Mouse (Mus musculus) lung, embryonic 14.5 days (tissue): Measurements from ENCODE around the gene 4930556J24Rik. TPM values are rescaled to one million over a fixed set of nuclear protein-coding genes. Genes with fewer than 3 reads are reported as not detected.

ENCODE experiments used
- ATAC-seq: fragments of 200-750 bp; cut with Nextera tagmentation; 2 replicates; pipeline ENCODE4 v1.8.0; 2017; ENCODE audit warnings: mild to moderate bottlenecking, moderate TSS enrichment, moderate library complexity; ENCODE audit not compliant: insufficient read depth
- DNase-seq: peaks from one replicate; pipeline ENCODE4 v3.0.0-alpha.2; 2015
- H3K27ac ChIP-seq: fragments of 300-500 bp; sonication (generic); 2 replicates; pipeline ENCODE4 v1.5.1; 2014; ENCODE audit warnings: low read depth, mild to moderate bottlenecking, moderate library complexity
- H3K27me3 ChIP-seq: fragments of 300-500 bp; sonication (generic); 2 replicates; pipeline ENCODE4 v1.6.1; 2014; ENCODE audit warnings: low read length, control low read depth; ENCODE audit not compliant: insufficient read depth
- H3K36me3 ChIP-seq: fragments of 300-500 bp; sonication (generic); 2 replicates; pipeline ENCODE4 v1.6.1; 2014; ENCODE audit warnings: control low read depth; ENCODE audit not compliant: insufficient read depth
- H3K4me1 ChIP-seq: fragments of 300-500 bp; sonication (generic); 2 replicates; pipeline ENCODE4 v1.6.1; 2014; ENCODE audit warnings: antibody characterized with exemption, control low read depth; ENCODE audit not compliant: insufficient read depth
- H3K4me2 ChIP-seq: fragments of 300-500 bp; sonication (generic); 2 replicates; pipeline ENCODE4 v1.6.1; 2014; ENCODE audit warnings: mild to moderate bottlenecking
- H3K4me3 ChIP-seq: fragments of 300-500 bp; sonication (generic); 2 replicates; pipeline ENCODE4 v1.5.1; 2014; ENCODE audit warnings: low read depth, low read length
- H3K9ac ChIP-seq: fragments of 300-500 bp; sonication (generic); 2 replicates; pipeline ENCODE4 v1.6.1; 2014
- H3K9me3 ChIP-seq: fragments of 300-500 bp; sonication (generic); 2 replicates; pipeline ENCODE4 v1.6.1; 2016; ENCODE audit warnings: low read depth, low read length, control low read depth
- CTCF ChIP-seq: IDR thresholded peaks from 2 replicates; pipeline ENCODE4 v1.5.1; 2016; ENCODE audit warnings: antibody characterized with exemption, low read depth
- WGBS: fragments of 180-500 bp; shearing (Covaris S2); extraction: QIAGEN DNeasy Blood & Tissue Kit; methylation state at CpG from one replicate; pipeline ENCODE4 v1.1.7; 2014; 5-methylcytosine and 5-hydroxymethylcytosine counted together
- polyA plus RNA-seq: library from polyadenylated mRNA; unstranded; fragments of >200 nt; fragmentation: Nextera tagmentation; extraction: Ambion mirVana; gene quantifications from 2 replicates; pipeline ENCODE4 v1.2.1, GENCODE M21; 2014

4930556J24Rik gene
- polyA plus RNA-seq, 1 experiment from 2014 or later: 0.16 TPM

DNA sequence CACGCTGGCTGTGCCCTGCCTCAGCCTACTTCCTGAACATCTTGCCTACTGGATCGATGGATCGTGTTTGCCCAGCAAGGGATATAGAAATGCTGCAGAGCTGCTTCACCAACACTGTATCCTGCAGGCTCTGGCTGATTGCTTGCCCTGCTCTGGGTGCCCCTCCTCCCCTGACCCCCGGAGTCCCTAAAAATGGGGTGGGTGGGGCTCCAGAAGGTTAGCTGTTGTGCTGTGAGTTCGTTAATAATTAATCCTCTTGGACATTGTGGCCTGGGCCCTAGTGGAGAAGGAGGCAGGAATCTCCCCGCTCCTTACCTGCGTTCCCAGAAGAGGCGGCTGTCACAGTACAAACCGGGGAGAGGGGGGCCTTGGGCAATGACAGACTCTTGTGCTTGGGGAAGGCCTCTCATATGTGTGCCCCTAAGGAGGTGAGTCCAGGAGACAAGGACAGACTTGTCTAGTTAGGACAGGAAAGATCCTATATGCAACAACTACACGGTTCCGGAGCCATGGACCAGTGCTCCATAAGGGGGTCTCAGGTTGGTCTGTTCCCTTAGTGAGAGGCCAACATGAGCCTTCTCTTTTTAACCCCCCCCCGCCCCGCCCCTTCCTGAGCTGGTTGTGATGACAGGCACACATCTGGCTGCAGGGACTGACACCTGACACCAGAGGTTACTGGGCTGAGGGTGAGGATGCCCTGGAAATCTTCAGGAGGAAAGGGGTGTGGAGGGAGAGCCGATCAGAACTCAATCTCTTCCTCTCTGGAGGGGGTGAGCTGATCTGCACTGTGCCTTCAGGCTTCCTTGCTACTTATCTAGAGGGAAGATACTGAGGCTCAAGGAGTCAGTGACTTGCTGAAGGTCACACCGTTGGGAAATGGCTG lies 7.5 kb upstream of the 4930556J24Rik start:
- H3K9me3 ChIP-seq: no peaks in the 10 kb centered on the region
- H3K4me3 ChIP-seq: peak overlapping the region; percentile 40
- H3K4me1 ChIP-seq: no peaks in the 10 kb centered on the region
- H3K4me2 ChIP-seq: peak overlapping the region; percentile 60
- 7% methylated on average over 15 of the region's 15 CpGs for WGBS
- H3K9ac ChIP-seq: peak overlapping the region; percentile 36
- TF ChIP-seq CTCF: no peak
- DNase-seq: peak; percentile 35
- peak overlapping the region; percentile 6; the same call in 1 of the 2 replicates for H3K27ac ChIP-seq
- peak; percentile 63 for ATAC-seq
- peaks cover 18% of the 10 kb centered on the region for H3K36me3 ChIP-seq
- peaks cover 22% of the 10 kb centered on the region for H3K27me3 ChIP-seq

DNA sequence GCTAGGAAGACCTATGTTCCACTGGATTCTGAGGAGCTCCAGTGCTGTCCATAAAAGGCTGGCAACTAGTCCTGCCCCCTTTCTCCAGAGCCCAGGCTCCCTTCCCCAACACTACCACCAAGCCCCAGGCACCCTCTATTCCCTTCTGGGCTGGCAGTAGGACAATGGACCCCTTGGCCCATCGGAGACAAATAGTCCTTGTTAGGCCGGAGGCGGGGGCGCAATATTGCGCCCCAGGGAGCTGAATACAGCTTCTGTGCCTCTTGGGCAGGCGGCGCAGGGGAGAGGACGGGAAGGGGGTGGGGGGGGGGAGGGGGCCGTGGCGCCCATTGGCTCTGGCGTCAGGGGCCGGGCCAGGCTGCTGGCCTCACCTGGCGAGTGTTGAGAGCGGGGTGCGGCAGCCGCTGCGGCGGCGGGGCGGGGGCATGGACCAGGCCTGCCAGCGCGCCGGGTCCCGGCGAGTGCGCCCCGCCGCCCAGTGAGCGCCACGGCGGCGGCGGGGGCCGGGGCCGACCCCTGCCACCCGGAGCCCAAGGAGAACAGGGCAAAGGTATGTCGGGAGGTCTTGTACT lies 6.8 kb upstream of the 4930556J24Rik start, which contains the start of gene Gal3st1:
Gal3st1 (plus strand) TSS at position 346 of the 572 bp plus-strand sequence.
- Histone ChIP-seq H3K27ac (peak within 1 kb of the TSS; percentile 6; the same call in 1 of the 2 replicates), H3K36me3 (peaks cover 26% of the 10 kb centered on the region), H3K4me3 (peak within 1 kb of the TSS; percentile 40), H3K9ac (peak within 1 kb of the TSS; percentile 36), H3K27me3 (peaks cover 22% of the 10 kb centered on the region), H3K4me2 (peak within 1 kb of the TSS; percentile 60), H3K4me1 (no peaks in the 10 kb centered on the region), H3K9me3 (no peaks in the 10 kb centered on the region)
- WGBS: under 1% methylated on average over 36 of the region's 37 CpGs
- peak; percentile 72 for ATAC-seq
- no peak for TF ChIP-seq CTCF
- peak; percentile 50 for DNase-seq

- ATAC-seq: no peak
- H3K9me3 ChIP-seq: no peaks in the 10 kb centered on the region
- H3K4me3 ChIP-seq: no peak overlapping the region
- DNase-seq: no peak
- no peaks in the 10 kb centered on the region for H3K4me1 ChIP-seq
- peaks cover 34% of the 10 kb centered on the region for H3K36me3 ChIP-seq
- H3K4me2 ChIP-seq: peak overlapping the region; percentile 60; the same call in 1 of the 2 replicates
- no peak overlapping the region for H3K27ac ChIP-seq
- TF ChIP-seq CTCF: no peak
- WGBS: 63% methylated on average over 7 of the region's 7 CpGs
- H3K27me3 ChIP-seq: peaks cover 22% of the 10 kb centered on the region
- H3K9ac ChIP-seq: no peak overlapping the region
Observed at GRCm38 (mm10) chr11:3982275-3983209, 6.0 kb upstream of the 4930556J24Rik start.

DNA sequence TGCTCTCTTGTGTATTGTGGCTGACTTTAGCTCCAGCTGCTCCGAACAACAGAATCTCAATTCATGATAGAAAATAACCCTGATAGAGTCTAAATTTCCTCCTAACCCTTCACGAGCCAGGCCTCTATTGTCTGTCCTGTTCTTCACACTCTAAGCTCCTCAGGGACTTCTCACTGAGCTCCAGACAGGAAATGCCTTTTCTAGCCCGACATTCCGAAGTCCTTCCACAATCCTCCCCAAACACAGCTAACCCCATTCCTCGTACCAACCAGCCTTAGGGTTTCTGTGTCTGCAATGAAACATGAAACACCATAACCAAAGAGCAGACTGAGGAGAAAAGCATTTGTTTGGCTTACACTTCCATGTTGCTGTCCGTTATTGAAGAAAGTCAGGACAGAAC lies 5.0 kb upstream of the 4930556J24Rik start:
- no peak overlapping the region for H3K4me2 ChIP-seq
- H3K9me3 ChIP-seq: no peaks in the 10 kb centered on the region
- ATAC-seq (no peak), DNase-seq (no peak)
- TF ChIP-seq CTCF: no peak
- peaks cover 44% of the 10 kb centered on the region for H3K36me3 ChIP-seq
- H3K4me3 ChIP-seq: no peak overlapping the region
- H3K27ac ChIP-seq: 0 out of 2 replicates have a peak overlapping the region, but pooled peaks have one; percentile 12
- 61% methylated on average over 6 of the region's 6 CpGs for WGBS
- H3K9ac ChIP-seq: no peak overlapping the region
- no peaks in the 10 kb centered on the region for H3K4me1 ChIP-seq
- peaks cover 22% of the 10 kb centered on the region for H3K27me3 ChIP-seq

- 91% methylated on average over 5 of the region's 5 CpGs for WGBS
- Histone ChIP-seq H3K4me2 (no peak overlapping the region), H3K4me3 (no peak overlapping the region), H3K27me3 (peaks cover 10% of the 10 kb centered on the region), H3K9me3 (no peaks in the 10 kb centered on the region), H3K4me1 (no peaks in the 10 kb centered on the region), H3K36me3 (peaks cover 75% of the 10 kb centered on the region), H3K27ac (no peak overlapping the region), H3K9ac (no peak overlapping the region)
- TF ChIP-seq CTCF: no peak
- DNase-seq (no peak), ATAC-seq (no peak)
Observed at GRCm38 (mm10) chr11:3978421-3978820, 1.8 kb upstream of the 4930556J24Rik start.

GRCm38 (mm10) chr11:3974311-3974710 lies 2.3 kb downstream of the 4930556J24Rik start:
- Histone ChIP-seq H3K4me1 (no peaks in the 10 kb centered on the region), H3K27me3 (no peaks in the 10 kb centered on the region), H3K9me3 (no peaks in the 10 kb centered on the region), H3K9ac (no peak overlapping the region), H3K27ac (no peak overlapping the region), H3K4me2 (no peak overlapping the region), H3K36me3 (peaks cover 100% of the 10 kb centered on the region), H3K4me3 (no peak overlapping the region)
- 78% methylated on average over 3 of the region's 3 CpGs for WGBS
- no peak for TF ChIP-seq CTCF
- DNase-seq: no peak
- ATAC-seq: no peak
